Mouse (Mus musculus): ENCODE measurements at regions not wholly inside any gene's neighbourhood (a gene's known extent, or its start where the extent isn't known, plus 50 kb on each side); places are given as distances from the start of the nearest gene placed in this dataset.

DNA sequence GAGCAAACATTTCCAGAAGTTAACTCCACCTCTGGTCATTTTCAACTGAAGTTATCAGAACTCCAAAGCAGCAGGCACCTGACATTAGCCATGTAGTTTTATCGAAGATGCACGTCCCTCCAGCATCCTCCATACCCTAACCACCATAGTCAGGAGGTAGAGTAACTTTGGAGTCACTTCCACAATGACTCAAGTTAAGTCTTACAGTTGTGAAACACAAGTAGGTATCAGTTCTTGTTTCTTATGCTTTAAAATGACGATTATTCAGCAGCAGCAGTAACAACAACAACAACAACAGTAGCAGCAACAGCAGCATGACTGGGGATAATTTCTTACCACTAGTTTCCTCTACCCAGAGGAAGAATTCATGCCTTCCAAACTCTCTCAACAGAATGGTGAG, 51.3 kb upstream of the Tank start:
- no peak for DNase-seq (ENCODE audit: low read depth, low spot score)
- Histone ChIP-seq H3K27me3 (ENCODE audit: control insufficient read depth, insufficient read depth, low read length, poor library complexity, severe bottlenecking) (no peaks in the 10 kb centered on the region), H3K36me3 (ENCODE audit: control insufficient read depth, insufficient read depth, low read length, poor library complexity, severe bottlenecking) (no peaks in the 10 kb centered on the region)

DNA sequence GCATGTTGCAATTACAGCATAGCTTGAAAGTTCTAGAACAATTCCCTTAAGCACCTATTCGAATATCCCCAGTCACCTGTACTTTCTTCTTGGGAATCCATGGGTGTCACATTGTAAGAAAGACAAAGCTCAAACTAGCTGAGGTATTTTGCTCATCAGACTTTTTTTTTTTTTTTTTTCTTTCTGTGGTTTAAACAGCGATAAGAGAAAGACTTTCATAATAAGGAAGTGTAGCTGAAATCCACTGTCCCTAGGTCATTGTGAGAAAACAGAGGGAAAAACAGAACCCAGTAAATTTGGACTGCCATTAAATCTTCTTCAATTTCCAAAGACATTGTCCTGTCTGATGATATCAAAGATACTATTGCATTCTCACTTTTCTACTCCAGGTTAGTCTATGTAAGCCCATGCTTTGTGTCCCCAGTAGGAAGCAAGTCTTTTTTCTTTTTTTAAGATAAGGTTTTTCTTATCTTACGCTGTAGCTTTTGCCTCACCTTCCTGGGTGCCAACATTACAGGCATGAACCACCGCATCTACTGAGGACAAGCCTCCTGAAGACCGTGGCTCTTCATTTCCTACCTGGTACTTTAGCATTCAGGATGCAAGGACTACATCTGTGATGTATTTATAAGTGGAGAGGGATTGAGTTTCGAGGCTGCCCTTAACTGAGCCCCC, 54.2 kb upstream of the Tank start:
- no peaks in the 10 kb centered on the region for H3K36me3 ChIP-seq (ENCODE audit: control insufficient read depth, insufficient read depth, low read length, poor library complexity, severe bottlenecking)
- no peaks in the 10 kb centered on the region for H3K27me3 ChIP-seq (ENCODE audit: control insufficient read depth, insufficient read depth, low read length, poor library complexity, severe bottlenecking)
- no peak for DNase-seq (ENCODE audit: low read depth, low spot score)

DNA sequence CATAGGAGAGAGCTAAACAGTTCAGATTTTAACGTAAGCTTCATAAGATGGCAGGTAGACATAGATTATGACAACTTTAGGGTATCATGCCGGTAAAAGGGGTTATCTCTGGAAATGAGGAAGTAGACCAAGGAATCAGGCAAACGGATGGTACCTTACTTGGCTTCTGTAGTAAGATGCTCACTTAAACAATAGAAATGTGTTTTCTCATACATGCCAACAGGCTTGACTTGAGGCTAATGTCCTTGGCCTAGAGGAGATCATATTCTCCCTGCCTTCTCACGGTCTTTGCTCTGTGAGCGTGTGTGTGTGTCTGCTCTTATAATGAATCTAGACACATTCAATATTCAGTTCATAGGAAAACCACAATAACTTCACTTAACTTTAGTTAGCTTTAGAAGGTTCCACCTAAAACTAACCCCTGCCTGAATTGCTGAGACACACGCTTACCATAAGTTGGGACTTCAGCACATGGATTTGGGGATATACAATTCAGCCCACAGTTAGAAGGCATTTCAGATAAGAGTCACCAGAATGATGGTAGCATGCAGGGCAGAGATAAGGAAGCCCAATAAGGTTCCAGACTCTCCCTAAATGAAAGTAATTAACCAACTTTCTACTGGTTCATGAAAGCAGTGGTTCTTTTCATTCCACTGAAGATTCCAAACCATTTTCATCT, 63.8 kb upstream of the Tank start:
- no peaks in the 10 kb centered on the region for H3K27me3 ChIP-seq (ENCODE audit: control insufficient read depth, insufficient read depth, low read length, poor library complexity, severe bottlenecking)
- peak; percentile 14 for DNase-seq (ENCODE audit: low read depth, low spot score)

DNA sequence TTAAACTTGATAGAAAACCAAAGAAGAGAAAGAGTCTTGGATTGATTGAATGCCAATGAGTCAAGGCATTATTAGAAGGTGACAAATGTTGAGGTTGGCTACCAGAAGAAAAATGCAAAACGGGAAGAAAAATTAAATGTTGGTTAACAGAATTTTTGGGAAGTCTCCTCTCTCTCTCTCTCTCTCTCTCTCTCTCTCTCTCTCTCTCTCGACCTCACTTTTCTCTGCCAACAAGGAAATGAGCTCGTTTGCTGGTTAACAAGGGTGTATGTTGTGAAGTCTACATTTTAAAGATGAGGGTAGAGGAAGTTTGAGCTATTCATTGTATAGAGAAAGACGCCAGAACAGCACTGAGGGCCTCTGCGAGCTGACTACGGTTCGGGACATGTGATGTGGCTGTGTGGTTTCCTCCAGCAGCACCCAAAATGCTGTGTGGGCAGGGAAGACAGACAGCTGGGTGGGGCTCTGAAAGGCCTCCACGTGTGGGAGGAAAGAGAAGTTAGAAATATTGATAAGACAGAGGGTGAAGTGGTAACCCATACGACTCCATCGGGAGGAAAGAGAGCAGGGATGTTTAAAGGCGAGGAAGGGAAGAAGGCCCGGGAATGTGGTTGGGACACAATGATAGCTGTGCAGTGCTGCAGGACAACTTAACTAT, 64.5 kb upstream of the Tank start:
- DNase-seq (ENCODE audit: low read depth, low spot score) = peak; percentile 56
- no peaks in the 10 kb centered on the region for H3K36me3 ChIP-seq (ENCODE audit: control insufficient read depth, insufficient read depth, low read length, poor library complexity, severe bottlenecking)
- no peaks in the 10 kb centered on the region for H3K27me3 ChIP-seq (ENCODE audit: control insufficient read depth, insufficient read depth, low read length, poor library complexity, severe bottlenecking)

More for the DNA sequence above, 63.8 kb upstream of the Tank start:
- no peaks in the 10 kb centered on the region for H3K36me3 ChIP-seq (ENCODE audit: control insufficient read depth, insufficient read depth, low read length, poor library complexity, severe bottlenecking)

DNA sequence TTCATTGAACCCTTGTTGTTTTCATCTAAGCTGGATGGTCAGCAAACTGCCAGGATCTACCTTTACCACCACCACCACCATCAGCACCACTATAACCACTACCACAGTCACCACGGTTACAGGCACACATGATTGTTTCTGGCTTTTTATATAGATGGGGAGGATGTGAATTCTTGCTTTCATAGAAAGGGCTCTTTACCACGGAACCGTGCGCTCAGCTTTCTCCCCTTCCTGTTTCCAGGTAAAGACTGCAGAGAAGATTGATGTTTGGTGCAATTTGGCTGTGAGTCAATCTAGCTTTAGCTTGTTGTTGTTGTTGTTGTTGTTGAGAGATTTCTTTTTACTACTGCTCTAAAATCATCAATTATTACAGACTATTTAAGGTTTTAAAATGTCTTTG, 74.8 kb upstream of the Tank start:
- Histone ChIP-seq H3K36me3 (ENCODE audit: control insufficient read depth, insufficient read depth, low read length, poor library complexity, severe bottlenecking) (no peaks in the 10 kb centered on the region), H3K27me3 (ENCODE audit: control insufficient read depth, insufficient read depth, low read length, poor library complexity, severe bottlenecking) (no peaks in the 10 kb centered on the region)
- no peak for DNase-seq (ENCODE audit: low read depth, low spot score)

DNA sequence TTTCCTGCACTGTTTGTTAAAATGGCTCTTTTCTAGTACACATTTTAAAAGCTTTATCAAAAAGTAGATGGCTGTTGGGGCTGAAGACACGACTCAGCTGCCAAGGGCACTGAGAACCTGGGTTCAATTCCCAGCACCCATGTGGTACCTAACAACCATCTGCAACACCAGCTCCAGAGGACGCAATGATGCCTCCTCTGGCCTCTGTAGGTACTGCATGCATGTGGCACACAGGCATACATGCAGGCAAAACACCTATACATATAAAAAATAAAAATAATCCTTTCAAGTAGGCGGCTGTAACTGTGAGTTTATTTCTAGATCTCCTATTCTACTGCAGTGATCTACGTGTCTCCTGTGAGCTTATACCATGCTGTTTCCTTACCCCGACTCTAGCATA, 76.5 kb upstream of the Tank start:
- DNase-seq (ENCODE audit: low read depth, low spot score) = peak; percentile 27
- no peaks in the 10 kb centered on the region for H3K36me3 ChIP-seq (ENCODE audit: control insufficient read depth, insufficient read depth, low read length, poor library complexity, severe bottlenecking)
- H3K27me3 ChIP-seq (ENCODE audit: control insufficient read depth, insufficient read depth, low read length, poor library complexity, severe bottlenecking) = no peaks in the 10 kb centered on the region

DNA sequence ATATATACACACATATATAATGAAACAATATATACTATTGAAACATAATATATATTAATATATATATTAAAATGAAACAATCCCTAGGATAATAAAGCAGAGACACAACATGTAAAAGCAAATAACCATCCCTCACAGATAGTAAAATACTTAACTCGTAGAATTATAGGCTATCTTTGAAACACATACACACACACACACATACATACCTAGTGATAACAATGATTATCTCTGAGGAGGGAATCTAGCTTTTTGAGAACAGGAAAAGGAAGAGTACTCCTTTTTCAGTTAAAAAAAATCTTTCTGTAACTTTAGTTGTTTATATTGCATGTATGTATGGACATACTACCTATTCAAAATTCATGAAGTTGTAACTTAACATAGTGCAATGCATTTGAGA, 79.1 kb upstream of the Tank start:
- DNase-seq (ENCODE audit: low read depth, low spot score) = no peak
- H3K27me3 ChIP-seq (ENCODE audit: control insufficient read depth, insufficient read depth, low read length, poor library complexity, severe bottlenecking) = no peaks in the 10 kb centered on the region
- no peaks in the 10 kb centered on the region for H3K36me3 ChIP-seq (ENCODE audit: control insufficient read depth, insufficient read depth, low read length, poor library complexity, severe bottlenecking)

DNA sequence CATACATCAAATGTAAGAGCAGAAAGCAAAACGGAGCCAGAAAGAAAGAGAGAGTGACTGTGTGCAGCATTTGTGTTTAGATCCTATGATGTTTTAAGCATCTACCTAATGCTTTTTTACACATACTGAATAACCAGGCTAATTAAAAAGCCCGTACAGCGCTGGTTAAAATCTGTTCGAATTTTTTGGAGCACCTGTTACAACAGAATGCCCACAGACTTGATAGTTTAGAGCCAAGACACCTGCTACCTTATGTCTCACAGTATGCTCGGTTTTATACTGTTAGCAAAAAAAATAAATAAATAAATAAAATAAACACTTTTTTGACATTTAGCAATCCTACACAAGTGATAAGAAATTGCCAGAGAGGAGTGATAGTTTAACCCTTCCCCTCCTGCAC, 80.5 kb upstream of the Tank start:
- no peaks in the 10 kb centered on the region for H3K36me3 ChIP-seq (ENCODE audit: control insufficient read depth, insufficient read depth, low read length, poor library complexity, severe bottlenecking)
- no peaks in the 10 kb centered on the region for H3K27me3 ChIP-seq (ENCODE audit: control insufficient read depth, insufficient read depth, low read length, poor library complexity, severe bottlenecking)
- no peak for DNase-seq (ENCODE audit: low read depth, low spot score)

DNA sequence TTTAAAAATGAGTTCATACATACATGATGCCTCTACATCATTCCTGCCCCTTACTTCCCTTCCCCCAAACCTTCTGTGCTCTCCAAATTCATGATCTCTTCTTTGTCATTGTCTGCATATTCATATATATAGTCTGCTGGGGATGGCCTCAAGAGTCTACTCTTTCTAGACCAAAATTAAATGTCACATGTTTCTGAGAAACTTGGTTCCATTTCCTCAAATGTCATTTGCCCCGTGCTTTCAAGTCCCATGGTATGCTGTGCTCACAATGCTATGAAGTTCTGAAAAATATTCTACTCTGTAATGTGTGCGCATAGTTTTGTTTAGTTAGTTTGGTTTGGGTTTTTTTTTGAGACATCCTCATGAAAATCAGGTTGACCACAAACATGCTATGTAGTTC, 81.4 kb upstream of the Tank start:
- Histone ChIP-seq H3K27me3 (ENCODE audit: control insufficient read depth, insufficient read depth, low read length, poor library complexity, severe bottlenecking) (no peaks in the 10 kb centered on the region), H3K36me3 (ENCODE audit: control insufficient read depth, insufficient read depth, low read length, poor library complexity, severe bottlenecking) (no peaks in the 10 kb centered on the region)
- peak; percentile 45 for DNase-seq (ENCODE audit: low read depth, low spot score)

DNA sequence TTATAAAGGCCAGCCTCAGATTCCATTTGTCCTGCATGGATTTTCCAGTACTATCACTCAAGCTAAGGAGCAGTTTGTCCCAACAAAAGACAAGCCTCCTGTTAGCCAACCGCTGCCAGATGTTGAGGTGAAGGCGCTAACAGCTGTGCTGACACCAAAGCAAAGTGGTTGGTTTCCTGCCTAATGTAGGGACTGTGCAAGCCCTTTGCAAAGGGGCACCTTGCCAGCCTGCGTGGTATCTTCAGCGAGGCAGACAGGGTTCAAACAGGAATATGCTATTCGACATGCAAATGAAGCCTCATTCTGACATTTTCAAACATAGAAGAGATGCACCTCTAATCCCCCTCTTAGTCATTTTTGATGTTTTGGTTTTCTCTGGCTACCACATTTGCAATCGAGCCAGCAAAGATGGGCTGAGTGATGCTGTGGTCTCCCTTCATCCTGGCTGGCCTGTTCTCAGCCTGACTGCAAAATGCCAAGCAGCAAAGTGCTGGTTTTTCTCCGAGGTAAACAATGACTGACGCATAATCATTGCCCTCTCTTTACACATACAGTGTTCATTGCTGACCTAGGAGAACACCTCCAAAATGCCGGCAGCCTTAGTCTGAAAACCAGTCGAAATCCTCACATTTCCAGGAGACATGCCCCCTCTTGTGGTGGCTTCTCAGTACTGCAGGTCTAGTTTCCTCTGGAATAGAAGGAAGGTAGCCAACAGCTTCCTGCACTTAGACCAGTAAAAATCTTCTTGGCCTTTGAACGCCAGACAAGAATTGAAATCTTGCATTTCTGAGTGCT, 84.3 kb upstream of the Tank start:
- H3K27me3 ChIP-seq (ENCODE audit: control insufficient read depth, insufficient read depth, low read length, poor library complexity, severe bottlenecking) = no peaks in the 10 kb centered on the region
- peak; percentile 72 for DNase-seq (ENCODE audit: low read depth, low spot score)
- H3K36me3 ChIP-seq (ENCODE audit: control insufficient read depth, insufficient read depth, low read length, poor library complexity, severe bottlenecking) = no peaks in the 10 kb centered on the region

DNA sequence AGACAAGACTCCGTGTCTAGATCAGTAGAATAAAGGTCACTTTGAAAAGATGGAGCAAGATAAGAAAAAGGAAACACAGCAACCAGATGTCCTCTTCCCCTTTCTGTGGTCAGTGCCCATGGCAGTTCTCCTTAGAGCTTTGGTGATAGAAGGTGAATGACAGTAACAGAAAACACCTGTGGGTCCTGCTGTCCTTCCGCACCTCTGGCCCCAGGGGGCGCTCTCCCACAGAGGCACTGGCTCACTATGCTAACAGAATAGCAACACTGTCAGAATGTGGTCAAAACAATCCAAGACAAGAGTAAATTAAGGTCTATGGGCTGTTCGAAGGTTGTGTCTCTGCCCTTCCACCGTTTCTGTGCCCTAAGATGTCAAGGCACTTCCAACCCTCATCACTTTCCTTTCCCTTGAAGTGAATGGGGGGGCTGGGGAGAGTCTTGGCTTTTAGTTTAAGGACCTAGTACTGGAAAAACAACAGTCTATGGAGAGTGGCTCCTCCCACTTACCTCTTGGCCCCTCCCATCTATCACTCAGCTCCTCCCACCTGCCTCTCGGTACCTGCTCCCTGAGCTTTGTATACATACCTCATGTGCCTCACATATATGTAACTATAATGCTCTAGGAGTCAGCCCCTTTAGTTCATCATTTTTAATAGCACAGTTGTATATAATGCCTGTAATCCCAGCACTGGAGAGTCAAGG, 86.2 kb upstream of the Tank start:
- peak; percentile 67 for DNase-seq (ENCODE audit: low read depth, low spot score)
- H3K27me3 ChIP-seq (ENCODE audit: control insufficient read depth, insufficient read depth, low read length, poor library complexity, severe bottlenecking) = no peaks in the 10 kb centered on the region

DNA sequence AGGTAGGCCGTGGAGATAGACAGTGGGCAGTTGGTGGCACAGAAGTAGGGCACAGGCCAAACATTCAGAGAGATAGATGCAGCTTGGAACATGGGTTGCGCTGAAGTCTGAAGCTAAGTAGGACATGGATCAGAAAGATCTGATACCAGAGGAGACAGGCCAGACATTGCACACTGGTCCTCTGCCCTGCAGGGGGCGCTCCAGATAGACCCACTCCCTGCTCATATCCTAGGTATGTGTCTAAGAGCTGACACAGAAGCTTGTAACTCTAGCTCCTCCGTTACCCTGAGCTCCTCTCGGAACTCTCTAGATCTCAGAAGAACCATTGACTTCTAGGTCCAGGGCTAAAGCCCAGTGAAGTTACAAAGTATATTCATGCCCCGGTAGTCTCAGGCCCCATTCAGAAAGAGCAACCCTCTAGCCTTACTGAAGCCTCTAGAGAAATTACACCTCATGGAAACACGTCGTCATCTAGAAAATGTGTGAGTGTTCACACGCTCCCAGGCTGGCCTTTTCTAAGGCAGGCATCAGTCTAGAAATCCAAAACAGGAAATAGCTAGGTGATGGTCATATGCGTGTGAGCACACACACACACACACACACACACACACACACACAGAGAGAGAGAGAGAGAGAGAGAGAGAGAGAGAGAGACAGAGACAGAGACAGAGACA, 87.8 kb upstream of the Tank start:
- no peaks in the 10 kb centered on the region for H3K36me3 ChIP-seq (ENCODE audit: control insufficient read depth, insufficient read depth, low read length, poor library complexity, severe bottlenecking)
- DNase-seq (ENCODE audit: low read depth, low spot score) = peak; percentile 38
- H3K27me3 ChIP-seq (ENCODE audit: control insufficient read depth, insufficient read depth, low read length, poor library complexity, severe bottlenecking) = no peaks in the 10 kb centered on the region

More for the DNA sequence above, 86.2 kb upstream of the Tank start:
- H3K36me3 ChIP-seq (ENCODE audit: control insufficient read depth, insufficient read depth, low read length, poor library complexity, severe bottlenecking) = no peaks in the 10 kb centered on the region

DNA sequence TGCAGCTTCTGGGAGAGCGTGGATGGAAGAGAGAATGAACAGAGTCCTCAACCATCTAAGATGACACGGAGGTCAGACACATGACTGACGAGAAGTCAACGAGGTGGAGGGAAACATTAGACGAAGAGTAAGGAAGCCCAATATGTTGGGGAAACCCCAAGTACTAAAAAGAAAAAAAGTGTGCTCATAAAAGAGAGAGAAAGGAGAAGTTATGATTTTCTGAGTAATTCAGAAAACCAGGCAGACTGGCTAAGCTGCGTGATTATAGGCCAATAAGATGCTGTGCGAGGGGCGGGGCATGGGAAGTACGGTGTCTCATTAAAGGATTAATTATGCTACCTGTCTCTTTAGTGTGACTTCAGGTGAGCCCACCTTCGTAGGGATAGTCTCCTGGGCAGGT, 88.6 kb upstream of the Tank start:
- H3K36me3 ChIP-seq (ENCODE audit: control insufficient read depth, insufficient read depth, low read length, poor library complexity, severe bottlenecking) = no peaks in the 10 kb centered on the region

DNA sequence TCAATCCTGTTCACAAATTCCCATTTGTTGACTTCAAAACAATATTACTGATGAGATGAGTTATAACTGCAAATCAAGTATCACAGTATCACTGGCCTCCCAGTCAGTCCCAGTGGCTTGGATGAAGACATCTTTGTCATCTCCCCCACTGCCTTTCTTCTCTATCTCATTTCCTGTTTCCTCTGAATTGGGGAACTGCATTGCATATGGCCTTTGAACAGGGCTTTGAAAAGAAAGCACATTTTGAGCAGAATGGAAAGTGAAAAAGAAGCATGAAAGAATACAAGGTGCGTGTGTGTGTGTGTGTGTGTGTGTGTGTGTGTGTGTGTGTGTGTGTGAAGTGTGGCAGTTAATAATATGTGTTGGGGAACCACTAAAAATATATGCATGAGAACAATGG, 94.6 kb upstream of the Tank start:
- peak; percentile 23 for DNase-seq (ENCODE audit: low read depth, low spot score)
- Histone ChIP-seq H3K36me3 (ENCODE audit: control insufficient read depth, insufficient read depth, low read length, poor library complexity, severe bottlenecking) (no peaks in the 10 kb centered on the region), H3K27me3 (ENCODE audit: control insufficient read depth, insufficient read depth, low read length, poor library complexity, severe bottlenecking) (no peaks in the 10 kb centered on the region)

More for the DNA sequence above, 88.6 kb upstream of the Tank start:
- peak; percentile 60 for DNase-seq (ENCODE audit: low read depth, low spot score)
- no peaks in the 10 kb centered on the region for H3K27me3 ChIP-seq (ENCODE audit: control insufficient read depth, insufficient read depth, low read length, poor library complexity, severe bottlenecking)

All from splenic B cell, adult 2 months (primary cell).